Mouse (Mus musculus) liver, postnatal 0 days (tissue): Measurements from ENCODE around the gene Amigo1.

Experiments used
- CTCF ChIP-seq: sonication (generic); IDR thresholded peaks from 2 replicates; pipeline ENCODE4 v1.5.1; 2016; ENCODE audit warnings: antibody characterized with exemption, low read depth
- EP300 ChIP-seq: IDR thresholded peaks from 2 replicates; pipeline ENCODE4 v1.6.1; 2016; ENCODE audit warnings: antibody characterized with exemption, low read depth, mild to moderate bottlenecking

GRCm38 (mm10) chr3:108178756-108179715, 7.1 kb upstream of the Amigo1 start:
- TF ChIP-seq EP300 (no peak), CTCF (peak; percentile 31)
